Mouse (Mus musculus) forebrain, embryonic 15.5 days (tissue): ENCODE results near the gene Hivep3. TPM values are rescaled to one million over a fixed set of nuclear protein-coding genes. Genes with fewer than 3 reads are reported as not detected.
A peak's percentile ranks its signal among the peaks of the same experiment; 100 is the strongest.

ENCODE experiments used
- ATAC-seq: fragments of 200-750 bp; cut with Nextera tagmentation; replicated peaks from 2 replicates; pipeline ENCODE4 v1.8.0; 2017; ENCODE audit warnings: mild to moderate bottlenecking, moderate TSS enrichment, moderate library complexity
- H3K27ac ChIP-seq: fragments of 300-500 bp; sonication (generic); replicated peaks from 2 replicates; pipeline ENCODE4 v1.5.1; 2015; ENCODE audit warnings: mild to moderate bottlenecking, inconsistent platforms
- H3K27me3 ChIP-seq: fragments of 300-500 bp; sonication (generic); 2 replicates; pipeline ENCODE4 v1.6.1; 2015; ENCODE audit warnings: inconsistent platforms
- H3K36me3 ChIP-seq: fragments of 300-500 bp; sonication (generic); 2 replicates; pipeline ENCODE4 v1.6.1; 2015; ENCODE audit warnings: mild to moderate bottlenecking, inconsistent platforms
- H3K4me1 ChIP-seq: fragments of 300-500 bp; sonication (generic); 2 replicates; pipeline ENCODE4 v1.6.1; 2015; ENCODE audit warnings: inconsistent platforms
- H3K4me2 ChIP-seq: fragments of 300-500 bp; sonication (generic); replicated peaks from 2 replicates; pipeline ENCODE4 v1.6.1; 2015; ENCODE audit warnings: mild to moderate bottlenecking, inconsistent platforms
- H3K4me3 ChIP-seq: fragments of 300-500 bp; sonication (generic); 2 replicates; pipeline ENCODE4 v1.5.1; 2015; ENCODE audit warnings: mild to moderate bottlenecking, inconsistent platforms
- H3K9ac ChIP-seq: fragments of 300-500 bp; sonication (generic); replicated peaks from 2 replicates; pipeline ENCODE4 v1.6.1; 2015; ENCODE audit warnings: mild to moderate bottlenecking, inconsistent platforms
- H3K9me3 ChIP-seq: fragments of 300-500 bp; sonication (generic); 2 replicates; pipeline ENCODE4 v1.6.1; 2016; ENCODE audit warnings: inconsistent platforms
- WGBS: fragments of 180-500 bp; shearing (Covaris S2); methylation state at CpG from one replicate; pipeline ENCODE4 v1.1.7; 2015; ENCODE audit warnings: mixed read lengths; 5-methylcytosine and 5-hydroxymethylcytosine counted together
- polyA plus RNA-seq: library from polyadenylated mRNA; unstranded; fragments of >200 nt; fragmentation: Nextera tagmentation; extraction: Ambion mirVana; gene quantifications from 2 replicates; pipeline ENCODE4 v1.2.1, GENCODE M21; 2015

Gene Hivep3
- polyA plus RNA-seq, 1 experiment from 2014 or later = 21.7 TPM

DNA sequence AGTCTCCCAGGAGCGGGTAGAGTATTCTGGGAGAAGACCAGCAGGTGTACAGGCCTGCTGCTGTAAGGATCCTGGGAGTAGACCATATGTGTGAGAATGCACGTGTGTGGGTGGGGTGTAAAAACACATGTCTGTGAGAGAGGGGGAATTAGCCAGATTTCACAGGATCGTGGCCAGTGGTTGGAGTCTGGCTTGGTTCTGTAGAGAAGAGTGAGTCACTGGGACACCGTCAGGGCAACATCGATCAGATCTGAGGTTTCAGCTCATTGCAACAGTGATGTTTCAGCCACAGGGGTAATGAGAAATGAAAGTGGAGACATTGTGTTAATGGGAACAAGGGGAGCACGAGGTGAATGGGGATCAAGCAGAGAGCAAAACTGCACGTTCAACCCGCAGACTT is 189.4 kb downstream of the Hivep3 start:
- H3K9me3 ChIP-seq = no peaks in the 10 kb centered on the region
- no peak overlapping the region for H3K4me3 ChIP-seq
- H3K27me3 ChIP-seq = no peaks in the 10 kb centered on the region
- WGBS = 90% methylated on average over 8 of the region's 8 CpGs
- H3K4me1 ChIP-seq = 0 out of 2 replicates have a peak, but pooled peaks cover 5% of the 10 kb centered on the region
- H3K4me2 ChIP-seq = no peak overlapping the region
- ATAC-seq = no peak
- no peak overlapping the region for H3K9ac ChIP-seq
- no peak overlapping the region for H3K27ac ChIP-seq
- no peaks in the 10 kb centered on the region for H3K36me3 ChIP-seq

DNA sequence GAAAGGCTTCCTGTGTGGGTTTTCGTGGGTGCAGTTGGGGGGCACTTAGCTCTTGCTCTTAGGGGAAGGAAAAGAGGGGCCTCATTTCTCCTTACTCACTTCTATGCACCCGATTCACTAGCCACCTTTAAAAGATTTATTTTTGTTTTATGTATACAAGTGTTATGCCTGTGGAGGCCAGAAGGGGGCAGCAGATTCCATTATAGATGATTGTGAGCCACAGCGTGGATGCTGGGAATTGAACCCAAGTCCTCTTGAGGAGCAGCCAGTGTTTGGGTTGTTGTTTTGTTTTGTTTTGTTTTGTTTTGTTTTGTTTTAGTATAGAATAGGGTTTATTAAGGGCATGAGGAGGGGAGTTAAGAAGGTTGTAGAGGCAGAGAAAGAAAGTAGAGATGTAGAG is 189.8 kb downstream of the Hivep3 start:
- WGBS = 89% methylated on average over 3 of the region's 3 CpGs
- no peaks in the 10 kb centered on the region for H3K9me3 ChIP-seq
- H3K27me3 ChIP-seq = no peaks in the 10 kb centered on the region
- H3K4me3 ChIP-seq = no peak overlapping the region
- H3K36me3 ChIP-seq = no peaks in the 10 kb centered on the region
- H3K4me1 ChIP-seq = 0 out of 2 replicates have a peak, but pooled peaks cover 5% of the 10 kb centered on the region
- no peak overlapping the region for H3K9ac ChIP-seq
- H3K27ac ChIP-seq = no peak overlapping the region
- ATAC-seq = no peak
- no peak overlapping the region for H3K4me2 ChIP-seq

DNA sequence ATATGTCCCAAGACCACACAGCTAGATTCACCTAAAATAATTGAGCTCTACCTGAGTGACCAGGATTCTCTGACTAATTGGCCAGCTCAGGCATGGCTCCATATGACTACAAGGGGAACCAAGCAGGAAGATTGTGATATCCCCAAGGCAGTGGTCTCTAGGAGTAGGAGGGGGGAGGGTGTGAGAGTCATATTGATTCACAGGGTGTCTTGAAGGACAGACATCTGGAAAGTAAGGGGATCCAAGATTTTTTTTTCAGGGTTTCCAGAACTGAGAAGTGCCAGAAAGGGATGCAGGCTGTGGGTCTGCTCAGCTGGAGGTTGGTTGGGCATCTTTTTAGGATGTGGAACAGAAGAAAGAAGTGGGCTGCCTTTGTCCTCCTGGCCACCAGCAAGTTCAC is 191.5 kb downstream of the Hivep3 start:
- H3K9ac ChIP-seq = no peak overlapping the region
- H3K9me3 ChIP-seq = no peaks in the 10 kb centered on the region
- H3K4me3 ChIP-seq = no peak overlapping the region
- no peak for ATAC-seq
- H3K27ac ChIP-seq = no peak overlapping the region
- no peaks in the 10 kb centered on the region for H3K27me3 ChIP-seq
- no peak overlapping the region for H3K4me2 ChIP-seq
- H3K4me1 ChIP-seq = 0 out of 2 replicates have a peak, but pooled peaks cover 5% of the 10 kb centered on the region
- no peaks in the 10 kb centered on the region for H3K36me3 ChIP-seq

DNA sequence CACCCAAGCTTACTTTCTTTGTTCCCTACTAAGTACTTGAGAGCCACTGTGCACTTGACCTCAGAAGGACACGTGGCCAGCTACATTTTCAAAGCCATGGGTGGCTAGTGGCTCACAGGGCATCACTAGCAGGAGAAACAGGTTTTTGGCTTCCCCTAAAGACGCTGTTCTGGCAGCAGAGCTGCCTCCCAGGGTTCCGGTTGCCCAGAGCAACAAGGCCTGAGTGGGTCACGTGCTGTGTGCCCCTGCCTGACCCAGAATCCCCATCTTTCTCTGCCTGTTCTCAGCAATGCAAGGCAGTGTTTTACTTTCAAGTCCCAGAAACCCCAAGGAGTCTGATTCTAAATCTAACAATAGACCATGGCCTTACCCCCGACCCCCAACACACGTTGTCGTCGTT is 198.3 kb downstream of the Hivep3 start:
- H3K27me3 ChIP-seq = no peaks in the 10 kb centered on the region
- ATAC-seq = peak; percentile 77
- no peaks in the 10 kb centered on the region for H3K9me3 ChIP-seq
- H3K36me3 ChIP-seq = no peaks in the 10 kb centered on the region
- no peak overlapping the region for H3K4me2 ChIP-seq
- WGBS = 30% methylated on average over 8 of the region's 8 CpGs
- no peak overlapping the region for H3K9ac ChIP-seq
- no peak overlapping the region for H3K4me3 ChIP-seq
- H3K27ac ChIP-seq = peak overlapping the region; percentile 20
- H3K4me1 ChIP-seq = peaks cover 19% of the 10 kb centered on the region

DNA sequence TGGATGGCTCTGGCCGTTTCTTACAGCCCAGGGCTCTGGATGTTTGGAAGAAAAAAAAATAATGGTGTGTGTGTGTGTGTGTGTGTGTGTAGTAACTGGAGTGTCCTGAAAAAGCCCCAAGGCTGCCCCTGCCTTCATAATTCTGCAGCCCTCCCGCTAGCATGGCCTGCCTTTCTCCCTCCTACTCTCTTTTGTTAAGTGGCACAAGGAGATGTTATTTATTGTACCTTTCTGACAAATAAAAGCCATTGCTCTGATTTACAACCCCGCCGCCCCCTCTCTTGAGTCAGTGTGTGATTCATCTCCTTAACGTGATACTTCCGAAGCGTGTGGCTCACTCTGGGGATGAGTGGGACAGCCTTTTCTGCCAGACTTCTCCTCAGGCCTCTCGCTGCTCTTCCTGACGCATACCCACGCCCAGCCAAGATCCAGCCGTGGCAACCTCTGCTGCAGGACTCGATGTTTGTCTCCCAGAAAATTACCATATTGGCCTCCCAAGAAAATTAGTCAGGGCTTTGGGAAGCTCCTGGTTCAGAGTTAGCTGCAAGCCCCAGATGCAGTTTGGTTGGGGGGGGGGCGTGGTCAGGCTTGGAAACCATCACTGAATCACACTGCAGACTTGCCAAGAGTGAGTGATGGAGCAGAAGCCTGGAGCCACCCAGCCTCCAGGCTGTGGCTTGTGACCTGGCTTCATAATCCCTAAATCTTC is 199.1 kb downstream of the Hivep3 start:
- H3K9ac ChIP-seq = no peak overlapping the region
- H3K27ac ChIP-seq = peak overlapping the region; percentile 20; the same call in 1 of the 2 replicates
- peaks cover 27% of the 10 kb centered on the region for H3K4me1 ChIP-seq
- ATAC-seq = no peak
- H3K36me3 ChIP-seq = no peaks in the 10 kb centered on the region
- no peak overlapping the region for H3K4me3 ChIP-seq
- 47% methylated on average over 13 of the region's 13 CpGs for WGBS
- H3K9me3 ChIP-seq = no peaks in the 10 kb centered on the region
- no peak overlapping the region for H3K4me2 ChIP-seq
- H3K27me3 ChIP-seq = no peaks in the 10 kb centered on the region

DNA sequence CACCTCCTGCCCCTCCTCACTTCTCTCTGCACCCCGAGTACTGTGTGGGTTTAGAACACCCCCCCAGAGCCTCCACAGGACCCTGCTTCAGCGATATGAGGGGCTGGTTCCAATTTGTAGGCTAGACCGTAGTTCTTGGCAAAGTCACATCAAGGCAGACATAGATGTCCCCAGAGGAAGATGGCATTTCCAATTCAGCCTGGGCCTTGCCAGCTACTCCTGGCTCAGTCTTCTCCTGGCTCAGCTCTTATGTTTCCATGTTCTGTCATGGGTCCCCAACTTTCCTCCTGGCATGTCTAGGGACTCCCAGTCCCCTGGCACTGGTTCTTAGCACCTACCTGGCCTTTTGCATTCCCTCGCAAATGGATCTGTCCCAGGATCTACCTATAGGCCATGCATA is 201.3 kb downstream of the Hivep3 start:
- H3K36me3 ChIP-seq = no peaks in the 10 kb centered on the region
- WGBS = 80% methylated on average over 4 of the region's 4 CpGs

DNA sequence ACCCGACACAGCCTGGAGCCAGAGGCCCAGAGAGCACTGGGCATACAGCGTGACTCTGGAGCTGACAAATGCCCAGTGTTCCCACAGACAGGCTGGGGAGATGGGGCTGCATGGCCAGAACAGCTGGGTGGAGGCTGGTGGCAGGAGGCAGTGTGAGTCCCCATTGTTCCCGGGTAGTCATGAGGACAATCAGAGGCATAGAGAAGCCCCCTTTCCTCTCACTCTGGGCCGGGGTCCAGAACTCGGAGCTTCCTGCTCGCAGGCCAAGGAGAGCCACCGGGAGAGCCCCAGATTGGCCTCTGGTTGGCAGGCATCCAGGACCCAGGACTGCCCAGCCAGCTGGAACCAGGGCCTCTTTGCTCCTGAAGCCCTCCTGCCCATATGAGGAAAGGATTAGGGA is 204.3 kb downstream of the Hivep3 start:
- Histone ChIP-seq H3K27ac (peak overlapping the region; percentile 58), H3K36me3 (no peaks in the 10 kb centered on the region), H3K27me3 (no peaks in the 10 kb centered on the region), H3K9ac (no peak overlapping the region), H3K9me3 (no peaks in the 10 kb centered on the region), H3K4me1 (peaks cover 21% of the 10 kb centered on the region), H3K4me3 (no peak overlapping the region), H3K4me2 (no peak overlapping the region)
- 27% methylated on average over 7 of the region's 7 CpGs for WGBS
- peak; percentile 79 for ATAC-seq

More for the DNA sequence above, 201.3 kb downstream of the Hivep3 start:
- Histone ChIP-seq H3K4me2 (no peak overlapping the region), H3K27ac (no peak overlapping the region), H3K4me3 (no peak overlapping the region), H3K27me3 (no peaks in the 10 kb centered on the region), H3K9ac (no peak overlapping the region), H3K4me1 (peaks cover 37% of the 10 kb centered on the region), H3K9me3 (no peaks in the 10 kb centered on the region)
- ATAC-seq = no peak

DNA sequence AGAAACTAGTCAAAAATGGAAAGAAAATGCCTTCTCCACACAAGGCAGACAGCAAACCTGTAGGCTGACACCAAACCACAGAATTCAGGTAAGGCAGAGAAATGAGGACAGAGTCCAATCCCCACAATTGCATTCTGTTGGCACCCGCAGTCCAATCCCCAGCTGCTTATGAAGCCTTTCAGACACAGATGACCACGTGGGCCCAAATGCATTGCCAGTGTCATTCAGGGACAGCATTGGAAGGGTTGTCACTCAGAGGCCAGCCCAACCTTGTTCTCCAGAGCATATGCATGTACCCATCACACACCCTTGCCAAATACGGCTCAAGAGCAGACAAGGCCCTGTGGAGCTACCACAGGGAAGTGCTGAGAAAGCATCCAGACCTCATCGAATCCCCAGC is 204.9 kb downstream of the Hivep3 start:
- no peak overlapping the region for H3K9ac ChIP-seq
- no peak overlapping the region for H3K4me2 ChIP-seq
- H3K4me3 ChIP-seq = no peak overlapping the region
- no peaks in the 10 kb centered on the region for H3K36me3 ChIP-seq
- peaks cover 19% of the 10 kb centered on the region for H3K4me1 ChIP-seq
- WGBS = 84% methylated on average over 4 of the region's 4 CpGs
- H3K9me3 ChIP-seq = no peaks in the 10 kb centered on the region
- no peak for ATAC-seq
- no peaks in the 10 kb centered on the region for H3K27me3 ChIP-seq
- peak overlapping the region; percentile 58; the same call in 1 of the 2 replicates for H3K27ac ChIP-seq

DNA sequence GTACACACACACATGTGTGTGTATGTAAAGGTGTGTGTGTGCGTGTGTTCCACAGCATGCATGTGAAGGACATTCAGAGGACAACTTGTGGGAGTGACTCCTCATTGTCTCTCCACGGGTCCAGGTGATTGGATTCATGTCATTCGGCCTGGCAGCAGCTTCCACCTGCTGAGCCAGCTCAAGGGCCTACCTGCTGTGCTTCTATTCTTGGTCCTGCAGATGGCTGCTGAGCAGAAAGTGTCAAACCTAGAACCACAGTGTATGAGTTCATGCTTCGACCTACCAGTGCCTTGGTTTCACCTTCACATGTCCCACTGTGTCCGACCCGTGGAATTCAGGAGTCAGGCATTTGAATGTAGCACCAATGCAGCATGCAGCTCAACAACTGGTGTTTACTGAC is 206.2 kb downstream of the Hivep3 start:
- ATAC-seq = no peak
- Histone ChIP-seq H3K4me1 (peaks cover 19% of the 10 kb centered on the region), H3K4me2 (no peak overlapping the region), H3K27me3 (no peaks in the 10 kb centered on the region), H3K9ac (no peak overlapping the region), H3K36me3 (no peaks in the 10 kb centered on the region), H3K27ac (no peak overlapping the region), H3K9me3 (no peaks in the 10 kb centered on the region), H3K4me3 (no peak overlapping the region)
- WGBS = 78% methylated on average over 6 of the region's 6 CpGs

DNA sequence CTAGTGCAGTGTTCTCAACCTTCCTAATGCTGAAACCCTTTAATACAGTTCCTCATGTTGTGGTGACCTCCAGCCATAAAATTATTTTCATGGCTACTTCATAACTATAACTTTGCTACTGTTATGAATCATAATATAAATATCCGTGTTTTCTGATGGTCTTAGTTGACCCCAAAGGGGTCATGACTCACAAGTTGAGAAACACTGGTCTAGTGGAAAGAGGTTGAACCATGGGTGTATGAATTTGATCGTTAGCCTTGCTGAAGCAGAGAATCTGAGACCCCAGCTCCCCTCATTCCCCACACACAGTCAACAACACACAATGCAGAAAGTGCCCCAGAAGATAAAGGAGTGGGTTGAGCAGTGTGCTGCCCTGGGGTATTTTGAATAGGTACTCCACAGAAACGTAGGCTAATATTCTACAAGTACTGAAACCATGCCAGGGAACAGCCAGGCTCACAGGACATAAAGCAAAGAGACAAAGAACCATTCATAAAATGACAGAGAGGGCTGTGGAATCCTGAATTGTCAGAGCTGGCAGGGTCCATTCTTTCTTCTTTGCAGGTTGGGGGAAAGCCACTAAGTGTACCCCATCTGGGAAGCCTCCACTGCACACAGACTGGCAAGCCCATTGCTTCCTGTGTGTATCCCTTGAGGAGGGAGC is 212.8 kb downstream of the Hivep3 start:
- no peak overlapping the region for H3K4me2 ChIP-seq
- 27% methylated on average over 3 of the region's 3 CpGs for WGBS

DNA sequence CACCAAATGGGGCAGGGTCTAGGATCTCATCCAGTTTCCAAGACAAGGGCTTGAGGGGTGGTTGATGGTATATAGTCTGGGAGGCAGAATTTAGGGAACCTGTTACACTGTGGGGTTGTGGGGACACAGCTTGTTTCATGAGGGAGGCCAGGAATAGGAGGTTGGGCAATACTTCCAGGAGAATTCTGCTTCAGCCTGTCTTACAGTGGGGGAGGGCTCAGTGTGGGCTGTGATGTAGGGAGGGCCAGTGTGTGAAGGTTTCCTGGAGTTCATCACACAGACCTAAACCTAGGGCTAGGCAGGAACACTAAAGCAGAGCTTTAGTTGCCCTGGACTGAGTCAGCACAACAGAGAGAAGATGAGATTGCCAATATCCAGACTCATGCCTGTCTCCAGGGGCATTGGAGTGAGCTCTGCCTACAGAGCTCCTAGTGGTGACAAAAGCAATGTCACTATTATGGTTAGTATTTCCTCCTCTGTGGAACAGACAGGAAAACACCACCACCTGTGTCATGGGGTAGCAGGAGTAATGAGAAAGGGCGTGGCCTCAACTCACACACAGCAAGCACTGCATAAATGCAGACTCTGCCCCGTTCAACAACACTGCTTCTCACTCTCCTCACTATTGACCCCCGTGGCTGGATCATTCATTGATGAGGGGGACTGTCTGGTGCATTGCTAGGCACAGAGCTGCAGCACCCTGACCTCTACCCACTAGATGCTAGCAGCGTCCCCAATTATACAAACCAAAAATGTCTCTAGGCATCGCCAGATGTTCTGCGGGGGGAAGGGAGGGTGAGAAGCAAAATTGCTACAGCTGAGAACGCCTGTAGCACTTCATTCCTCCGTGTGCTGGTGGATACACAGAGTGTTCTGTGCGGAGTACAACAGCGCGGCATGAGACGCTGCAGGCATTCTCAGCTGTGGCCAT is 213.9 kb downstream of the Hivep3 start:
- no peak overlapping the region for H3K4me2 ChIP-seq

More for the DNA sequence above, 212.8 kb downstream of the Hivep3 start:
- H3K9me3 ChIP-seq = peaks cover 7% of the 10 kb centered on the region; the same call in 1 of the 2 replicates
- H3K27ac ChIP-seq = no peak overlapping the region
- H3K36me3 ChIP-seq = no peaks in the 10 kb centered on the region
- no peak for ATAC-seq
- no peaks in the 10 kb centered on the region for H3K4me1 ChIP-seq
- H3K4me3 ChIP-seq = no peak overlapping the region
- H3K9ac ChIP-seq = no peak overlapping the region
- H3K27me3 ChIP-seq = no peaks in the 10 kb centered on the region

DNA sequence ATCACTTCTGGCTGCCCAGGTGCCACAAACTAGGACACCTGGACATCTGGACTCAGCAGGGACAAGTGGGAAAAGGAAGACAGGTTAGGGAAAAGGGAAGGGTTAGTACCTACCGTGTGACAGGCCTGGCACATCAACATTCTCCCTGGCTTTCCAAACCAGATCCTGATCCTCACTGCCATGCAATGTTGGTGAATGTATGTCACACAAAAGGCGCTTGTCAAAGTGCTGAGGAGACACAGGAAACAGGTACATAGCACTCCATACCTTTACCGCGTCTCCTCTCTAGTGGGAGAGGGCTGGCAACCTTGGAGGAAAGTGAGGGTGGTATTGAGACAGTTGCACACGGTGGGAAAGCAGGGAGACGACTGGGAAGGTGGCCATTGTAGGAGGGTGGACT is 214.8 kb downstream of the Hivep3 start:
- H3K27ac ChIP-seq = peak overlapping the region; percentile 54; the same call in 1 of the 2 replicates
- no peak overlapping the region for H3K4me3 ChIP-seq
- H3K4me1 ChIP-seq = no peaks in the 10 kb centered on the region
- H3K9ac ChIP-seq = no peak overlapping the region
- peaks cover 7% of the 10 kb centered on the region; the same call in 1 of the 2 replicates for H3K9me3 ChIP-seq
- WGBS = 85% methylated on average over 6 of the region's 6 CpGs
- no peak for ATAC-seq
- no peak overlapping the region for H3K4me2 ChIP-seq
- no peaks in the 10 kb centered on the region for H3K36me3 ChIP-seq
- no peaks in the 10 kb centered on the region for H3K27me3 ChIP-seq

More for the DNA sequence above, 213.9 kb downstream of the Hivep3 start:
- H3K27me3 ChIP-seq = no peaks in the 10 kb centered on the region
- H3K27ac ChIP-seq = peak overlapping the region; percentile 54; the same call in 1 of the 2 replicates
- H3K36me3 ChIP-seq = no peaks in the 10 kb centered on the region
- H3K4me3 ChIP-seq = no peak overlapping the region
- ATAC-seq = peak; percentile 50
- peaks cover 7% of the 10 kb centered on the region; the same call in 1 of the 2 replicates for H3K9me3 ChIP-seq
- H3K9ac ChIP-seq = no peak overlapping the region
- WGBS = 73% methylated on average over 12 of the region's 12 CpGs
- H3K4me1 ChIP-seq = no peaks in the 10 kb centered on the region
